Mouse (Mus musculus) forebrain, embryonic 13.5 days (tissue): Measurements from ENCODE around the gene Erc2. TPM values are rescaled to one million over a fixed set of nuclear protein-coding genes. Genes with fewer than 3 reads are reported as not detected.

Experiments used
- ATAC-seq: fragments of 200-750 bp; cut with Nextera tagmentation; 2 replicates; pipeline ENCODE4 v1.8.0; 2017
- H3K27ac ChIP-seq: fragments of 300-500 bp; sonication (generic); 2 replicates; pipeline ENCODE4 v1.5.1; 2015; ENCODE audit warnings: inconsistent platforms, mild to moderate bottlenecking, moderate library complexity
- H3K27me3 ChIP-seq: fragments of 300-500 bp; sonication (generic); 2 replicates; pipeline ENCODE4 v1.6.1; 2015; ENCODE audit warnings: mild to moderate bottlenecking, inconsistent platforms
- H3K36me3 ChIP-seq: fragments of 300-500 bp; sonication (generic); 2 replicates; pipeline ENCODE4 v1.6.1; 2015; ENCODE audit warnings: mild to moderate bottlenecking, inconsistent platforms; ENCODE audit not compliant: poor library complexity, severe bottlenecking
- H3K4me1 ChIP-seq: fragments of 300-500 bp; sonication (generic); 2 replicates; pipeline ENCODE4 v1.6.1; 2015; ENCODE audit warnings: inconsistent platforms
- H3K4me2 ChIP-seq: fragments of 300-500 bp; sonication (generic); 2 replicates; pipeline ENCODE4 v1.6.1; 2015; ENCODE audit warnings: inconsistent platforms, mild to moderate bottlenecking, moderate library complexity
- H3K4me3 ChIP-seq: fragments of 300-500 bp; sonication (generic); 2 replicates; pipeline ENCODE4 v1.5.1; 2015; ENCODE audit warnings: mild to moderate bottlenecking, inconsistent platforms
- H3K9ac ChIP-seq: fragments of 300-500 bp; sonication (generic); 2 replicates; pipeline ENCODE4 v1.6.1; 2015; ENCODE audit warnings: mild to moderate bottlenecking, inconsistent platforms
- H3K9me3 ChIP-seq: fragments of 300-500 bp; sonication (generic); replicated peaks from 2 replicates; pipeline ENCODE4 v1.6.1; 2016; ENCODE audit warnings: inconsistent platforms
- WGBS: fragments of 180-500 bp; shearing (Covaris S2); methylation state at CpG from one replicate; pipeline ENCODE4 v1.1.7; 2015; 5-methylcytosine and 5-hydroxymethylcytosine counted together
- polyA plus RNA-seq: library from polyadenylated mRNA; unstranded; fragments of >200 nt; fragmentation: Nextera tagmentation; extraction: Ambion mirVana; gene quantifications from 2 replicates; pipeline ENCODE4 v1.2.1, GENCODE M21; 2015

Erc2 gene
- polyA plus RNA-seq, 1 experiment from 2014 or later: 49.8 TPM

- H3K36me3 ChIP-seq: no peaks in the 10 kb centered on the region
- H3K9ac ChIP-seq: no peak overlapping the region
- H3K27me3 ChIP-seq: no peaks in the 10 kb centered on the region
- no peak overlapping the region for H3K4me3 ChIP-seq
- H3K27ac ChIP-seq: no peak overlapping the region
- no peak for ATAC-seq
- no peaks in the 10 kb centered on the region for H3K9me3 ChIP-seq
- no peaks in the 10 kb centered on the region for H3K4me1 ChIP-seq
- H3K4me2 ChIP-seq: no peak overlapping the region
- WGBS: 89% methylated on average over 8 of the region's 8 CpGs
These were observed 504.6 kb downstream of the Erc2 start for GRCm38 (mm10) chr14:28126842-28127241.

GRCm38 (mm10) chr14:28128999-28129398, 506.8 kb downstream of the Erc2 start:
- H3K4me1 ChIP-seq: no peaks in the 10 kb centered on the region
- 88% methylated on average over 3 of the region's 3 CpGs for WGBS
- ATAC-seq: no peak
- no peaks in the 10 kb centered on the region for H3K9me3 ChIP-seq
- H3K27ac ChIP-seq: no peak overlapping the region
- no peaks in the 10 kb centered on the region for H3K27me3 ChIP-seq
- H3K4me2 ChIP-seq: no peak overlapping the region
- no peaks in the 10 kb centered on the region for H3K36me3 ChIP-seq
- H3K9ac ChIP-seq: no peak overlapping the region
- H3K4me3 ChIP-seq: no peak overlapping the region

- 90% methylated on average over 2 of the region's 2 CpGs for WGBS
- Histone ChIP-seq H3K9ac (no peak overlapping the region), H3K27ac (no peak overlapping the region), H3K4me3 (no peak overlapping the region), H3K4me1 (no peaks in the 10 kb centered on the region), H3K36me3 (no peaks in the 10 kb centered on the region), H3K4me2 (no peak overlapping the region), H3K9me3 (no peaks in the 10 kb centered on the region), H3K27me3 (no peaks in the 10 kb centered on the region)
- ATAC-seq: no peak
These were observed 521.8 kb downstream of the Erc2 start for GRCm38 (mm10) chr14:28143998-28144397.

GRCm38 (mm10) chr14:28147201-28147600, 525.0 kb downstream of the Erc2 start:
- H3K27me3 ChIP-seq: no peaks in the 10 kb centered on the region
- H3K4me3 ChIP-seq: no peak overlapping the region
- no peaks in the 10 kb centered on the region for H3K4me1 ChIP-seq
- no peak for ATAC-seq
- no peaks in the 10 kb centered on the region for H3K36me3 ChIP-seq
- no peak overlapping the region for H3K9ac ChIP-seq
- H3K4me2 ChIP-seq: no peak overlapping the region
- H3K27ac ChIP-seq: no peak overlapping the region
- no peaks in the 10 kb centered on the region for H3K9me3 ChIP-seq
- 50% methylated on average over 5 of the region's 5 CpGs for WGBS

- ATAC-seq: no peak
- WGBS: 85% methylated on average over 3 of the region's 3 CpGs
These were observed 528.7 kb downstream of the Erc2 start for GRCm38 (mm10) chr14:28150942-28151341.

GRCm38 (mm10) chr14:28155706-28156105, 533.5 kb downstream of the Erc2 start:
- H3K4me3 ChIP-seq: no peak overlapping the region
- no peaks in the 10 kb centered on the region for H3K36me3 ChIP-seq
- no peaks in the 10 kb centered on the region for H3K9me3 ChIP-seq
- no peak; the same call in 1 of the 2 replicates for ATAC-seq
- H3K27ac ChIP-seq: no peak overlapping the region
- H3K27me3 ChIP-seq: no peaks in the 10 kb centered on the region
- no peak overlapping the region for H3K9ac ChIP-seq
- H3K4me1 ChIP-seq: peaks cover 7% of the 10 kb centered on the region; the same call in 1 of the 2 replicates
- WGBS: 67% methylated on average over 4 of the region's 4 CpGs
- H3K4me2 ChIP-seq: no peak overlapping the region

More at GRCm38 (mm10) chr14:28150942-28151341, 528.7 kb downstream of the Erc2 start:
- Histone ChIP-seq H3K9me3 (no peaks in the 10 kb centered on the region), H3K4me3 (no peak overlapping the region), H3K36me3 (no peaks in the 10 kb centered on the region), H3K9ac (no peak overlapping the region), H3K27ac (no peak overlapping the region), H3K27me3 (no peaks in the 10 kb centered on the region), H3K4me2 (no peak overlapping the region), H3K4me1 (peaks cover 7% of the 10 kb centered on the region; the same call in 1 of the 2 replicates)

- ATAC-seq: no peak
- Histone ChIP-seq H3K36me3 (no peaks in the 10 kb centered on the region), H3K4me2 (no peak overlapping the region), H3K27me3 (peaks cover 23% of the 10 kb centered on the region), H3K4me3 (no peak overlapping the region), H3K9ac (no peak overlapping the region), H3K27ac (no peak overlapping the region), H3K9me3 (no peaks in the 10 kb centered on the region), H3K4me1 (peaks cover 22% of the 10 kb centered on the region)
- 88% methylated on average over 2 of the region's 2 CpGs for WGBS
These were observed 538.6 kb downstream of the Erc2 start for GRCm38 (mm10) chr14:28160852-28161251.

- Histone ChIP-seq H3K9me3 (no peaks in the 10 kb centered on the region), H3K27me3 (peaks cover 39% of the 10 kb centered on the region), H3K4me2 (peak overlapping the region; percentile 55), H3K4me3 (peak overlapping the region; percentile 16; the same call in 1 of the 2 replicates), H3K27ac (peak overlapping the region; percentile 69), H3K4me1 (peaks cover 23% of the 10 kb centered on the region), H3K36me3 (no peaks in the 10 kb centered on the region), H3K9ac (peak overlapping the region; percentile 48)
- peak; percentile 82 for ATAC-seq
- WGBS: 4% methylated on average over 15 of the region's 15 CpGs
These were observed 542.6 kb downstream of the Erc2 start for GRCm38 (mm10) chr14:28164642-28165408.

GRCm38 (mm10) chr14:28165621-28166211, 543.5 kb downstream of the Erc2 start:
- no peaks in the 10 kb centered on the region for H3K36me3 ChIP-seq
- no peaks in the 10 kb centered on the region for H3K9me3 ChIP-seq
- peak overlapping the region; percentile 55; the same call in 1 of the 2 replicates for H3K4me2 ChIP-seq
- H3K4me1 ChIP-seq: peaks cover 23% of the 10 kb centered on the region
- H3K9ac ChIP-seq: no peak overlapping the region
- ATAC-seq: peak; percentile 52
- H3K4me3 ChIP-seq: no peak overlapping the region
- peaks cover 39% of the 10 kb centered on the region for H3K27me3 ChIP-seq
- peak overlapping the region; percentile 69 for H3K27ac ChIP-seq
- WGBS: 41% methylated on average over 5 of the region's 5 CpGs

GRCm38 (mm10) chr14:28170711-28171110, 548.5 kb downstream of the Erc2 start:
- H3K4me1 ChIP-seq: peaks cover 3% of the 10 kb centered on the region
- H3K9me3 ChIP-seq: no peaks in the 10 kb centered on the region
- H3K4me2 ChIP-seq: no peak overlapping the region
- ATAC-seq: no peak
- H3K4me3 ChIP-seq: no peak overlapping the region
- 83% methylated on average over 4 of the region's 4 CpGs for WGBS
- H3K27me3 ChIP-seq: peaks cover 16% of the 10 kb centered on the region
- H3K36me3 ChIP-seq: no peaks in the 10 kb centered on the region
- no peak overlapping the region for H3K27ac ChIP-seq
- no peak overlapping the region for H3K9ac ChIP-seq

- H3K4me2 ChIP-seq: no peak overlapping the region
- 74% methylated on average over 2 of the region's 2 CpGs for WGBS
- H3K27me3 ChIP-seq: peaks cover 14% of the 10 kb centered on the region
- H3K4me3 ChIP-seq: no peak overlapping the region
- H3K27ac ChIP-seq: no peak overlapping the region
- ATAC-seq: no peak
- H3K4me1 ChIP-seq: no peaks in the 10 kb centered on the region
- H3K36me3 ChIP-seq: no peaks in the 10 kb centered on the region
- no peak overlapping the region for H3K9ac ChIP-seq
- H3K9me3 ChIP-seq: no peaks in the 10 kb centered on the region
These were observed 549.1 kb downstream of the Erc2 start for GRCm38 (mm10) chr14:28171364-28171763.

- Histone ChIP-seq H3K4me2 (no peak overlapping the region), H3K27ac (no peak overlapping the region), H3K36me3 (no peaks in the 10 kb centered on the region), H3K9me3 (no peaks in the 10 kb centered on the region), H3K27me3 (no peaks in the 10 kb centered on the region), H3K4me3 (no peak overlapping the region), H3K9ac (no peak overlapping the region), H3K4me1 (no peaks in the 10 kb centered on the region)
- 93% methylated on average over 4 of the region's 4 CpGs for WGBS
- no peak for ATAC-seq
These were observed 551.5 kb downstream of the Erc2 start for GRCm38 (mm10) chr14:28173736-28174135.
